Mouse (Mus musculus): ENCODE results near the gene Olfr750. TPM values are rescaled to one million over a fixed set of nuclear protein-coding genes. Genes with fewer than 3 reads are reported as not detected.

Olfr750 gene
- total and polyA plus RNA-seq, 2 experiments from 2014 or later = 0.05 TPM; not detected in 1

GRCm38 (mm10) chr14:51035206-51035605 is 39.0 kb downstream of the Olfr750 start:
- DNase-seq (ENCODE audit: low spot score) = no peak
- Histone ChIP-seq H3K9ac (replicated peaks; ENCODE audit: low read length) (no peak overlapping the region), H3K27ac (no peak overlapping the region), H3K27me3 (ENCODE audit: insufficient read depth, low read length) (no peaks in the 10 kb centered on the region), H3K4me3 (ENCODE audit: low read length) (no peak overlapping the region), H3K36me3 (ENCODE audit: insufficient read depth, low read length) (no peaks in the 10 kb centered on the region), H3K4me1 (ENCODE audit: insufficient read depth, low read length) (no peaks in the 10 kb centered on the region), H3K9me3 (ENCODE audit: low read length) (no peaks in the 10 kb centered on the region), H3K4me2 (ENCODE audit: low read depth, low read length) (no peak overlapping the region)
- WGBS = 56% methylated on average over 1 of the region's 1 CpGs
- no peak for TF ChIP-seq CTCF (IDR thresholded peaks at IDR 0.05; ENCODE audit: low read depth)
- ATAC-seq = no peak

GRCm38 (mm10) chr14:51027387-51028155 is 46.7 kb downstream of the Olfr750 start:
- H3K4me2 ChIP-seq (ENCODE audit: low read depth, low read length) = no peak overlapping the region
- WGBS = 64% methylated on average over 3 of the region's 3 CpGs
- no peaks in the 10 kb centered on the region for H3K9me3 ChIP-seq (ENCODE audit: low read length)
- H3K27ac ChIP-seq = no peak overlapping the region
- no peaks in the 10 kb centered on the region for H3K4me1 ChIP-seq (ENCODE audit: insufficient read depth, low read length)
- H3K4me3 ChIP-seq (ENCODE audit: low read length) = no peak overlapping the region
- ATAC-seq (no peak), DNase-seq (ENCODE audit: low spot score) (no peak)
- no peaks in the 10 kb centered on the region for H3K27me3 ChIP-seq (ENCODE audit: insufficient read depth, low read length)
- H3K36me3 ChIP-seq (ENCODE audit: insufficient read depth, low read length) = no peaks in the 10 kb centered on the region
- no peak overlapping the region for H3K9ac ChIP-seq (replicated peaks; ENCODE audit: low read length)
- no peak for TF ChIP-seq CTCF (IDR thresholded peaks at IDR 0.05; ENCODE audit: low read depth)

GRCm38 (mm10) chr14:51026391-51027133 is 47.7 kb downstream of the Olfr750 start:
- WGBS = 39% methylated on average over 5 of the region's 5 CpGs
- H3K4me2 ChIP-seq (ENCODE audit: low read depth, low read length) = no peak overlapping the region
- no peaks in the 10 kb centered on the region for H3K36me3 ChIP-seq (ENCODE audit: insufficient read depth, low read length)
- H3K9ac ChIP-seq (replicated peaks; ENCODE audit: low read length) = no peak overlapping the region
- H3K4me3 ChIP-seq (ENCODE audit: low read length) = no peak overlapping the region
- no peaks in the 10 kb centered on the region for H3K27me3 ChIP-seq (ENCODE audit: insufficient read depth, low read length)
- H3K9me3 ChIP-seq (ENCODE audit: low read length) = no peaks in the 10 kb centered on the region
- TF ChIP-seq CTCF (IDR thresholded peaks at IDR 0.05; ENCODE audit: low read depth) = peak; percentile 79
- DNase-seq (ENCODE audit: low spot score) (peak; percentile 84), ATAC-seq (peak; percentile 62; the same call in 1 of the 2 replicates)
- no peak overlapping the region for H3K27ac ChIP-seq
- H3K4me1 ChIP-seq (ENCODE audit: insufficient read depth, low read length) = no peaks in the 10 kb centered on the region

DNA sequence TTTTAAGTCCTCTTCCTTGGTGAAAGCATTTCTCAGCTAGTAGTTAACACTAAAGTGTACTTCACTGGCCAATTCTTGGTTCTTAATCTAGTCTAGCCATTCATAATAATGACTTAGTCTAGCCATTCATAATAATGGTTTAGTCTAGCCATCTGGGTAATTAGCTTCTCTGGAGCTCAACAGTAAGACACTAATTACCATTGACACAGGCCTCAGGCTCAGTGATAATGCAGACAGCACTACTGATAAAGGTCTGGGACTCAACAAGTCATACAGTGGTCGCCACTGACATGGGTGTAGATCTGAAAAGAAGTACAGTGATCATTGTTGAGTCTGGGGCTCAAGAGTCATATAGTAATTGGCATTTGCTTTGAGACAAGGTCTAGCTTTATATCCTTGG is 49.4 kb downstream of the Olfr750 start:
- no peak for DNase-seq (ENCODE audit: low spot score)
- Histone ChIP-seq H3K27ac (no peak overlapping the region), H3K9ac (replicated peaks; ENCODE audit: low read length) (no peak overlapping the region), H3K4me2 (ENCODE audit: low read depth, low read length) (no peak overlapping the region), H3K4me1 (ENCODE audit: insufficient read depth, low read length) (no peaks in the 10 kb centered on the region), H3K36me3 (ENCODE audit: insufficient read depth, low read length) (no peaks in the 10 kb centered on the region), H3K4me3 (ENCODE audit: low read length) (no peak overlapping the region), H3K9me3 (ENCODE audit: low read length) (no peaks in the 10 kb centered on the region), H3K27me3 (ENCODE audit: insufficient read depth, low read length) (no peaks in the 10 kb centered on the region)
- 86% methylated on average over 1 of the region's 1 CpGs for WGBS
- TF ChIP-seq CTCF (IDR thresholded peaks at IDR 0.05; ENCODE audit: low read depth) = no peak
- ATAC-seq = no peak

DNA sequence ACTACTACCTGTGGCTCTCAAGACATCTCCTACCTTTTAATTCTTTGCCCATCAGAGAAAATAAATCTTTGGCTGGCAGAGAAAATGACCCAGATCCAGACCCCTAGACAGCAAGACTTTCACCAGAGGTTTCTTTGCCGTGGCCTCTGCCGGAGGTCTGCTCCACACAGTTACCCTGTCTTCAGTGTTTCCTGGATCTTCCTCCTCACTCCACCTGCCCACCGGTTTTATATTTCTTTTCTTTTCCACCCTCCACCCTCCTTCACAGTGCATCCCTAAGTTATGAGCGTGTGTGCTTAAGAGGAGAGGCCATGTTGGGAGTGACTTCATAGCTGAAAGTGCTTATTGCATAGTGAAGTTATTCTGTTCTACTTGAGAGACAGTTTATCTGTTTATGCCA is 50.8 kb downstream of the Olfr750 start:
- no peak overlapping the region for H3K27ac ChIP-seq
- no peaks in the 10 kb centered on the region for H3K9me3 ChIP-seq (ENCODE audit: low read length)
- H3K4me1 ChIP-seq (ENCODE audit: insufficient read depth, low read length) = no peaks in the 10 kb centered on the region
- DNase-seq (ENCODE audit: low spot score) = no peak
- ATAC-seq = no peak
- no peak overlapping the region for H3K4me2 ChIP-seq (ENCODE audit: low read depth, low read length)
- no peaks in the 10 kb centered on the region for H3K36me3 ChIP-seq (ENCODE audit: insufficient read depth, low read length)
- H3K4me3 ChIP-seq (ENCODE audit: low read length) = no peak overlapping the region
- TF ChIP-seq CTCF (IDR thresholded peaks at IDR 0.05; ENCODE audit: low read depth) = no peak
- H3K27me3 ChIP-seq (ENCODE audit: insufficient read depth, low read length) = no peaks in the 10 kb centered on the region
- WGBS = 82% methylated on average over 4 of the region's 4 CpGs
- no peak overlapping the region for H3K9ac ChIP-seq (replicated peaks; ENCODE audit: low read length)

- H3K27me3 ChIP-seq (ENCODE audit: insufficient read depth, low read length) = no peaks in the 10 kb centered on the region
- TF ChIP-seq CTCF (IDR thresholded peaks at IDR 0.05; ENCODE audit: low read depth) = no peak
- DNase-seq (ENCODE audit: low spot score) = no peak
- H3K4me1 ChIP-seq (ENCODE audit: insufficient read depth, low read length) = no peaks in the 10 kb centered on the region
- no peak overlapping the region for H3K9ac ChIP-seq (replicated peaks; ENCODE audit: low read length)
- H3K27ac ChIP-seq = no peak overlapping the region
- H3K9me3 ChIP-seq (ENCODE audit: low read length) = no peaks in the 10 kb centered on the region
- no peaks in the 10 kb centered on the region for H3K36me3 ChIP-seq (ENCODE audit: insufficient read depth, low read length)
- no peak for ATAC-seq
- H3K4me2 ChIP-seq (ENCODE audit: low read depth, low read length) = no peak overlapping the region
- WGBS = 66% methylated on average over 3 of the region's 3 CpGs
- H3K4me3 ChIP-seq (ENCODE audit: low read length) = no peak overlapping the region
Measured at GRCm38 (mm10) chr14:51017256-51017655, 57.0 kb downstream of the Olfr750 start.

Other genes starting within 250 kb of the Olfr750 start
- gene Tep1, start 203.9 kb downstream of the Olfr750 start, total RNA-seq (2014; rRNA removed) = 4.3 and 5.6 TPM in 2 replicates
- 3.4 and 3.5 TPM in 2 replicates for gene Tep1, start 203.9 kb downstream of the Olfr750 start, polyA plus RNA-seq (2015; fragmentation: Nextera tagmentation; extraction: Ambion mirVana)
- gene Klhl33, start 176.9 kb downstream of the Olfr750 start, total RNA-seq (2014; rRNA removed) = 2.4 and 3.7 TPM in 2 replicates
- 2.9 and 4.0 TPM in 2 replicates for gene Klhl33, start 176.9 kb downstream of the Olfr750 start, polyA plus RNA-seq (2015; fragmentation: Nextera tagmentation; extraction: Ambion mirVana)
- 71.4 and 80.9 TPM in 2 replicates for gene Osgep, start 149.5 kb downstream of the Olfr750 start, total RNA-seq (2014; rRNA removed)
- 72.4 and 82.7 TPM in 2 replicates for gene Osgep, start 149.5 kb downstream of the Olfr750 start, polyA plus RNA-seq (2015; fragmentation: Nextera tagmentation; extraction: Ambion mirVana)
- 68.6 and 70.2 TPM in 2 replicates for gene Apex1, start 149.5 kb downstream of the Olfr750 start, total RNA-seq (2014; rRNA removed)
- 145 and 156 TPM in 2 replicates for gene Apex1, start 149.5 kb downstream of the Olfr750 start, polyA plus RNA-seq (2015; fragmentation: Nextera tagmentation; extraction: Ambion mirVana)
- 53.3 and 69.1 TPM in 2 replicates for gene Pip4p1, start 143.6 kb downstream of the Olfr750 start, total RNA-seq (2014; rRNA removed)
- gene Pip4p1, start 143.6 kb downstream of the Olfr750 start, polyA plus RNA-seq (2015; fragmentation: Nextera tagmentation; extraction: Ambion mirVana) = 102 and 103 TPM in 2 replicates
- gene Pnp, start 143.4 kb downstream of the Olfr750 start, total RNA-seq (2014; rRNA removed) = 16.7 and 19.1 TPM in 2 replicates
- gene Pnp, start 143.4 kb downstream of the Olfr750 start, polyA plus RNA-seq (2015; fragmentation: Nextera tagmentation; extraction: Ambion mirVana) = 17.5 and 18.2 TPM in 2 replicates
- 0.47 and 16.3 TPM in 2 replicates for gene Gm49342, start 129.9 kb downstream of the Olfr750 start, total RNA-seq (2014; rRNA removed)
- not detected in 2 replicates for gene Gm49342, start 129.9 kb downstream of the Olfr750 start, polyA plus RNA-seq (2015; fragmentation: Nextera tagmentation; extraction: Ambion mirVana)
- gene Pnp2, start 118.4 kb downstream of the Olfr750 start, total RNA-seq (2014; rRNA removed) = 1.2 TPM in 1 of 2 replicates, not detected in the other
- gene Pnp2, start 118.4 kb downstream of the Olfr750 start, polyA plus RNA-seq (2015; fragmentation: Nextera tagmentation; extraction: Ambion mirVana) = 1.2 and 1.3 TPM in 2 replicates
- gene Rnase10, start 66.7 kb downstream of the Olfr750 start, total RNA-seq (2014; rRNA removed) = 0.21 TPM in 1 of 2 replicates, not detected in the other
- not detected in 2 replicates for gene Rnase10, start 66.7 kb downstream of the Olfr750 start, polyA plus RNA-seq (2015; fragmentation: Nextera tagmentation; extraction: Ambion mirVana)
- gene Rnase9, start 32.6 kb downstream of the Olfr750 start, total RNA-seq (2014; rRNA removed) = not detected in 2 replicates
- gene Rnase9, start 32.6 kb downstream of the Olfr750 start, polyA plus RNA-seq (2015; fragmentation: Nextera tagmentation; extraction: Ambion mirVana) = not detected in 2 replicates
- gene Rnase11, start 24.3 kb downstream of the Olfr750 start, total RNA-seq (2014; rRNA removed) = not detected in 2 replicates
- not detected in 2 replicates for gene Rnase11, start 24.3 kb downstream of the Olfr750 start, polyA plus RNA-seq (2015; fragmentation: Nextera tagmentation; extraction: Ambion mirVana)
- gene Rnase12, start 16.8 kb downstream of the Olfr750 start, total RNA-seq (2014; rRNA removed) = not detected in 2 replicates
- gene Rnase12, start 16.8 kb downstream of the Olfr750 start, polyA plus RNA-seq (2015; fragmentation: Nextera tagmentation; extraction: Ambion mirVana) = 0.29 TPM in 1 of 2 replicates, not detected in the other
- 22.9 and 34.1 TPM in 2 replicates for gene Rnase4, start 16.6 kb upstream of the Olfr750 start, total RNA-seq (2014; rRNA removed)
- 17.6 and 19.0 TPM in 2 replicates for gene Rnase4, start 16.6 kb upstream of the Olfr750 start, polyA plus RNA-seq (2015; fragmentation: Nextera tagmentation; extraction: Ambion mirVana)
- 0.18 and 1.9 TPM in 2 replicates for gene Ang, start 16.7 kb upstream of the Olfr750 start, total RNA-seq (2014; rRNA removed)
- gene Ang, start 16.7 kb upstream of the Olfr750 start, polyA plus RNA-seq (2015; fragmentation: Nextera tagmentation; extraction: Ambion mirVana) = 2.9 and 3.9 TPM in 2 replicates
- gene Eddm3b, start 40.0 kb upstream of the Olfr750 start, total RNA-seq (2014; rRNA removed) = not detected in 2 replicates
- gene Eddm3b, start 40.0 kb upstream of the Olfr750 start, polyA plus RNA-seq (2015; fragmentation: Nextera tagmentation; extraction: Ambion mirVana) = not detected in 2 replicates
- 0.52 and 1.3 TPM in 2 replicates for gene Rnase6, start 49.5 kb upstream of the Olfr750 start, total RNA-seq (2014; rRNA removed)
- gene Rnase6, start 49.5 kb upstream of the Olfr750 start, polyA plus RNA-seq (2015; fragmentation: Nextera tagmentation; extraction: Ambion mirVana) = 1.0 TPM in 2 replicates
- gene Rnase1, start 72.3 kb upstream of the Olfr750 start, total RNA-seq (2014; rRNA removed) = 0.16 and 0.18 TPM in 2 replicates
- 1.6 and 2.4 TPM in 2 replicates for gene Rnase1, start 72.3 kb upstream of the Olfr750 start, polyA plus RNA-seq (2015; fragmentation: Nextera tagmentation; extraction: Ambion mirVana)
- not detected in 2 replicates for gene Rnase2b, start 87.8 kb upstream of the Olfr750 start, total RNA-seq (2014; rRNA removed)
- not detected in 2 replicates for gene Rnase2b, start 87.8 kb upstream of the Olfr750 start, polyA plus RNA-seq (2015; fragmentation: Nextera tagmentation; extraction: Ambion mirVana)
- gene Ang2, start 124.7 kb upstream of the Olfr750 start, total RNA-seq (2014; rRNA removed) = not detected in 2 replicates
- gene Ang2, start 124.7 kb upstream of the Olfr750 start, polyA plus RNA-seq (2015; fragmentation: Nextera tagmentation; extraction: Ambion mirVana) = not detected in 2 replicates
- not detected in 2 replicates for gene Ear14, start 129.0 kb upstream of the Olfr750 start, total RNA-seq (2014; rRNA removed)
- not detected in 2 replicates for gene Ear14, start 129.0 kb upstream of the Olfr750 start, polyA plus RNA-seq (2015; fragmentation: Nextera tagmentation; extraction: Ambion mirVana)
- not detected in 2 replicates for gene Rnase2a, start 181.7 kb upstream of the Olfr750 start, total RNA-seq (2014; rRNA removed)
- gene Rnase2a, start 181.7 kb upstream of the Olfr750 start, polyA plus RNA-seq (2015; fragmentation: Nextera tagmentation; extraction: Ambion mirVana) = not detected in 2 replicates

Data from hindbrain, postnatal 0 days (tissue).